In genomic region chr3:134828492-134828874, GRCm38 (mm10) we compare ENCODE assay signal across 11 mouse cellular contexts. TPM values are rescaled to one million over a fixed set of nuclear protein-coding genes. Genes with fewer than 3 reads are reported as not detected.
DNase-seq lines count a peak whose midpoint lies in the region; ATAC-seq lines count a peak whose summit lies in the region.
"Had no signal": no experiment of that assay in that cellular context is flagged by ENCODE, and none has a peak within 500 bp of the region (broad histone marks: within the 10 kb centered on the region; RNA-seq: fewer than 3 reads in every experiment).

No protein-coding gene starts in this region.

- no peaks in the 10 kb centered on the region for H3K27me3 ChIP-seq in kidney, embryonic 14.5 days (ENCODE audit: control insufficient read depth, insufficient read depth, low read length)
- H3K27me3 ChIP-seq in embryonic facial prominence, embryonic 15.5 days: peaks cover 8% of the 10 kb centered on the region
- peaks cover 9% of the 10 kb centered on the region; the same call in 1 of the 2 replicates for H3K27me3 ChIP-seq in intestine, embryonic 14.5 days (replicated peaks; ENCODE audit: control insufficient read depth, insufficient read depth, low read length)
- H3K27me3 ChIP-seq in midbrain, embryonic 16.5 days (ENCODE audit: control insufficient read depth, insufficient read depth, low read depth, low read length): no peaks in the 10 kb centered on the region
- H3K27me3 ChIP-seq: CH12.LX had no signal

- ATAC-seq in kidney, embryonic 14.5 days (ENCODE audit: low FRiP score, low TSS enrichment): peak; percentile 13; the same call in 1 of the 2 replicates
- ATAC-seq in embryonic facial prominence, embryonic 15.5 days (ENCODE audit: insufficient number of reproducible peaks, low FRiP score, low TSS enrichment, low read depth): no peak
- no peak for ATAC-seq in intestine, embryonic 14.5 days (replicated peaks; ENCODE audit: low FRiP score, low TSS enrichment, low read depth)
- ATAC-seq in midbrain, embryonic 16.5 days: peak; percentile 14; the same call in 1 of the 2 replicates
- no peak for ATAC-seq in granulocyte monocyte progenitor cell, adult 5-6 weeks (replicated peaks; ENCODE audit: poor library complexity, severe bottlenecking)

- H3K4me3 ChIP-seq in kidney, embryonic 14.5 days (ENCODE audit: low read length): peak overlapping the region; percentile 53
- H3K4me3 ChIP-seq in embryonic facial prominence, embryonic 15.5 days (replicated peaks): peak overlapping the region; percentile 44
- peak overlapping the region; percentile 38 for H3K4me3 ChIP-seq in intestine, embryonic 14.5 days (ENCODE audit: low read depth, low read length)
- H3K4me3 ChIP-seq in midbrain, embryonic 16.5 days (ENCODE audit: low read depth, low read length): peak overlapping the region; percentile 60

- no peaks in the 10 kb centered on the region for H3K36me3 ChIP-seq in kidney, embryonic 14.5 days (ENCODE audit: control insufficient read depth, insufficient read depth, low read length)
- H3K36me3 ChIP-seq in embryonic facial prominence, embryonic 15.5 days: no peaks in the 10 kb centered on the region
- no peaks in the 10 kb centered on the region for H3K36me3 ChIP-seq in intestine, embryonic 14.5 days (ENCODE audit: control insufficient read depth, insufficient read depth, low read length)
- no peaks in the 10 kb centered on the region for H3K36me3 ChIP-seq in midbrain, embryonic 16.5 days (ENCODE audit: control insufficient read depth, insufficient read depth, low read length)

- no peak overlapping the region for H3K27ac ChIP-seq in kidney, embryonic 14.5 days (ENCODE audit: low read depth, low read length)
- no peak overlapping the region for H3K27ac ChIP-seq in embryonic facial prominence, embryonic 15.5 days (replicated peaks)
- H3K27ac ChIP-seq in intestine, embryonic 14.5 days (ENCODE audit: low read depth): no peak overlapping the region
- no peak overlapping the region for H3K27ac ChIP-seq in midbrain, embryonic 16.5 days (ENCODE audit: low read length)

- peak overlapping the region; percentile 90 for H3K4me2 ChIP-seq in kidney, embryonic 14.5 days (replicated peaks; ENCODE audit: low read depth, low read length)
- H3K4me2 ChIP-seq in embryonic facial prominence, embryonic 15.5 days (replicated peaks): peak overlapping the region; percentile 86
- H3K4me2 ChIP-seq in intestine, embryonic 14.5 days (ENCODE audit: low read length): peak overlapping the region; percentile 66
- H3K4me2 ChIP-seq in midbrain, embryonic 16.5 days (ENCODE audit: low read length): peak overlapping the region; percentile 99

- no peaks in the 10 kb centered on the region for H3K9me3 ChIP-seq in kidney, embryonic 14.5 days (ENCODE audit: control insufficient read depth, low read length)
- no peaks in the 10 kb centered on the region for H3K9me3 ChIP-seq in embryonic facial prominence, embryonic 15.5 days (replicated peaks)
- H3K9me3 ChIP-seq in intestine, embryonic 14.5 days (ENCODE audit: control insufficient read depth, low read length): no peaks in the 10 kb centered on the region
- H3K9me3 ChIP-seq in midbrain, embryonic 16.5 days (replicated peaks; ENCODE audit: control insufficient read depth, low read length, poor library complexity, severe bottlenecking): no peaks in the 10 kb centered on the region

- H3K9ac ChIP-seq in kidney, embryonic 14.5 days (ENCODE audit: low read depth, low read length): no peak overlapping the region
- H3K9ac ChIP-seq in embryonic facial prominence, embryonic 15.5 days: no peak overlapping the region
- H3K9ac ChIP-seq in intestine, embryonic 14.5 days (ENCODE audit: low read length): no peak overlapping the region
- H3K9ac ChIP-seq in midbrain, embryonic 16.5 days (ENCODE audit: low read depth, low read length): peak overlapping the region; percentile 63

- 55% methylated on average over 6 of the region's 6 CpGs for WGBS in kidney, embryonic 14.5 days
- 44% methylated on average over 6 of the region's 6 CpGs for WGBS in embryonic facial prominence, embryonic 15.5 days
- 48% methylated on average over 6 of the region's 6 CpGs for WGBS in intestine, embryonic 14.5 days
- 55% methylated on average over 6 of the region's 6 CpGs for WGBS in midbrain, embryonic 16.5 days

- no peak for DNase-seq in kidney, adult 18-20 months
- no peak for DNase-seq in intestine, embryonic 14.5 days (ENCODE audit: low spot score)
- DNase-seq in cerebellum, adult 8-10 months: no peak
- DNase-seq in gastrocnemius, postnatal 10 days: no peak
- DNase-seq: adrenal gland, adult 2 months had no signal

- peaks cover 3% of the 10 kb centered on the region; the same call in 1 of the 2 replicates for H3K4me1 ChIP-seq in kidney, embryonic 14.5 days (ENCODE audit: control insufficient read depth, insufficient read depth, low read length)
- H3K4me1 ChIP-seq in embryonic facial prominence, embryonic 15.5 days: peaks cover 10% of the 10 kb centered on the region
- H3K4me1 ChIP-seq in intestine, embryonic 14.5 days (replicated peaks; ENCODE audit: control insufficient read depth, insufficient read depth, low read length): 0 out of 2 replicates have a peak, but pooled peaks cover 3% of the 10 kb centered on the region
- peaks cover 7% of the 10 kb centered on the region for H3K4me1 ChIP-seq in midbrain, embryonic 16.5 days (ENCODE audit: control insufficient read depth, insufficient read depth, low read length)

RNA-seq across cellular contexts. Expression of gene Tacr3, which starts 0.3 kb away (rescaled TPM):
- polyA plus RNA-seq in kidney, embryonic 14.5 days (2014; fragmentation: Nextera tagmentation; extraction: Ambion mirVana): 2.4 and 4.3 TPM in 2 replicates
- 0.42 and 0.47 TPM in 2 replicates for polyA plus RNA-seq in embryonic facial prominence, embryonic 15.5 days (2015; fragmentation: Nextera tagmentation; extraction: Ambion mirVana)
- 0.55 and 0.70 TPM in 2 replicates for polyA plus RNA-seq in intestine, embryonic 14.5 days (2014; fragmentation: Nextera tagmentation; extraction: Ambion mirVana)
- 4.2 and 6.4 TPM in 2 replicates for polyA plus RNA-seq in midbrain, embryonic 16.5 days (2015; fragmentation: Nextera tagmentation; extraction: Ambion mirVana)
- total RNA-seq in granulocyte monocyte progenitor cell, adult 5-6 weeks (2014; fragmentation: Nextera tagmentation): not detected in 2 replicates
- total RNA-seq in granulocyte monocyte progenitor cell, adult 5-6 weeks (2017): not detected in 2 replicates
- total RNA-seq in gastrocnemius, postnatal 10 days (2021): not detected
- total RNA-seq: adrenal gland, adult 2 months; CH12.LX; hematopoietic stem cell, adult 5-6 weeks had no signal
- polyA plus RNA-seq: adrenal gland, adult 2 months had no signal

Comparison
In these comparisons a context has a peak if more than half of its experiments do, and no peak if none do; other contexts are left out.
1. ATAC-seq: peak in kidney, embryonic 14.5 days (single experiment) and midbrain, embryonic 16.5 days (single experiment); none in embryonic facial prominence, embryonic 15.5 days (single experiment), intestine, embryonic 14.5 days (single experiment) and granulocyte monocyte progenitor cell, adult 5-6 weeks (single experiment).
2. Peak in every context shown above with its lines, with median percentiles within 50 percentile points of each other: H3K4me2 ChIP-seq and H3K4me3 ChIP-seq.